Mouse (Mus musculus): ENCODE data around the gene Srgap2.
A peak's percentile ranks its signal among the peaks of the same experiment; 100 is the strongest.

Gene Srgap2

DNA sequence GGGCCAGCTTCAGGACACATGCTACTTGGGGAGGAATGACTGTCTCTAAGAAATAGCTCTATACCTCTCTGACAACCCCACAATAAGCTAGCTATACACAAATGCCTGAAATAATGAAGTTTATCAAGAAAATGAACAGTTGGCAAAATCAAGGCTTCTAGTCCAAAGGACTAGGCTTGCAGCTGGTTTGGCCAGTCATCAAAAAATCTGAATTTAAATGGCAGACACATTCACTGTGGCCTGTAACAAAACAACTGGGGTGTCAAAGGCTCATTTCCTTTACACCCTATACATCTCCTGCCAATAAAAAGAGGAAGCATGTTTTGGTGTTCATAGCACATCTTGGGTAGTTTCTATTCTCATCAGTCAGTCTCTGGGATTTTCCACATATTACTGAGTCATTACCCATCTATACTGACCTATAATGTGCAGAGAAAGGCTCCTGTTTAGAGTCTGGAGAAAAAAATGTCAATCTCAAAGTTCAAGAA lies 53.5 kb downstream of the Srgap2 start:
- DNase-seq (ENCODE audit: low spot score) = no peak

DNA sequence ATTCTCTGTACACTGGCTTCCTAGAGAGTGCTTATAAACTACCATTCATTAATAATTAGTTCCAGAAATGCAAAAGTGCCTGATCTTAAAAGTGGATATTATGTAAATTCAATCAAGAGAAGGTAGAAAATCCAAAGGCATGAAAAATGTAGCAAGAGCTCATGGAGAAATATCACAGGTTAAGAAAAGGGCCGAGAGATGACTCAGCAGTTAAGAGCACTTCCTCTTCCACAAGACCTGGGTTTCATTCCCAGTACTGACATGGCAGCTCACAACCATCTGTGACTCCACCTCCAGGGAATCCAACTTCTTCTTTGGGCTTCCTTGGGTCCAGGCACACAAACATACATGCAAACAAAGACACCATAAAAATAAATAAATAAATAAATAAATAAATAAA lies 56.6 kb downstream of the Srgap2 start:
- DNase-seq (ENCODE audit: low spot score) = no peak

DNA sequence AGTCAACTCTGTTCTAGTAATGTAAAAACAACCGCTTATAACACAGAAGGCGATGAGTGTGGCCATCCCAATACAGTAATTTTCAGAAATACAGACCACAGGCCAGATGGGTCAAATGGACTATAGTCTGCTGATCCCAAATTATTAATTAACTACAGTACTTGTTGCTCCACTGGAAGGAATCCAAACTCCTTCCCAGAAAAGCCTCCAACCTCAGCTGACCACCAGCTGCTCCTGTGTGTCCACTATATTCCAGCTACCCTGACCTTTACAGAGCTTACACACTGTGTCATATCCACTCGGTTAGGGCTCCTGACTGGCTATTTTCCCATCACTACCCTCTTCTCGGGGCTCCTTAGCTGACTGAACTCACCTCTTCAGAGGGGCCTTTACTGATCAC lies 61.3 kb downstream of the Srgap2 start:
- no peak for DNase-seq (ENCODE audit: low spot score)

DNA sequence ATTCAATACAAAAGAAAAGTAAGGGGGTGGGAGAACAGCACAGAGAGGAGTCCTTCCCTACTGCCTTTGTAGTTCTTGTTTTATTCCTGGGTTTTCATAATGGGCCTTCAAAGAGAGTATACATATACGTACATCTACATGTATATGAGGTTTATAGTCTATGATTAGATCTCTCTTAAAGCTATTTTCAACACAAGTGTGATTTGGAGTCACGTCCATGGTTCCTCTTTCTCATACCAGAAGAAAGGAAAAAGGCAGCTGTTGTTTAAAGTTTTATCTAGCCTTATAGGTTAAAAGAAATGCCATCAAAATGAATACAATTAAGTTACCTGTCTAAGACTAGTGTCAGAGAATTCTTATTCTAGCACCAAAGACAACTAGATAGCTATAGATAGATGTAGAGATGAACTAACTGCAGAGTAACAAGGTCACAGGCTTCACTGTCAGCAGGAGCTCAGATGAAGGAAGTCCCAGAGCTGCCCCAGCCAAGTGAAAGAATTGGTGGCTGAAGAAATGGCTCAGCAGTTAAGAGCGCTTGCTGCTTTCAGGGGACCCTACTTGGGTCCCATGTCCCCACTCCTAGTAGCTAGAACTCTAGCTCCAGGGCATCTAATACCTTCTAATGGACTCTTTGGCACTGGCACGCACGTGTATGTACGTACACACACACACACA lies 63.1 kb downstream of the Srgap2 start:
- DNase-seq (ENCODE audit: low spot score) = no peak

DNA sequence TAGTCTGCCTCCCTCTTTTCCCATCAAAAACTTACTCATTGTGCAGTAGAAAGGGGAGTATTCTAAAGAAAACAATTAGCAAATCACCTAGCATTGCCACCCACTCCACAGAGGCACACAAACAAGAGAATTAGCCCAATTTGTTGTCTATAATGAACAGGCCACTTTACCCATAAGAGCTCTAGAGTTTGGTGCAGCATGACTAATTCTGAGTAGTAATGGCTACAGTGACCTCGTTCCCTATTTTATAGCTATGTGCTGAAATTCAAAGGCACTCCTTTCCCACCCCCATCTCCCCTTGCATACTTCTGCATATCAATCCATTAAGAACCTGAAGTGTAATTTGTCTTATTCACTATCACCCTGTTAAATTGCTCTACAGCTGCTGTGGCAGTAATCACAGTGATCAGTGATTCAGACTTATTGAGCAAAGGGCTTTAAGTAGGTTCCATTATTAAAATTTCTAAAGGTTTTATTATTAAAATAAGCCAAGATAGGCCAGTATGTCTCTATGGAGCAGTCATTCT lies 64.5 kb downstream of the Srgap2 start:
- DNase-seq (ENCODE audit: low spot score) = no peak

DNA sequence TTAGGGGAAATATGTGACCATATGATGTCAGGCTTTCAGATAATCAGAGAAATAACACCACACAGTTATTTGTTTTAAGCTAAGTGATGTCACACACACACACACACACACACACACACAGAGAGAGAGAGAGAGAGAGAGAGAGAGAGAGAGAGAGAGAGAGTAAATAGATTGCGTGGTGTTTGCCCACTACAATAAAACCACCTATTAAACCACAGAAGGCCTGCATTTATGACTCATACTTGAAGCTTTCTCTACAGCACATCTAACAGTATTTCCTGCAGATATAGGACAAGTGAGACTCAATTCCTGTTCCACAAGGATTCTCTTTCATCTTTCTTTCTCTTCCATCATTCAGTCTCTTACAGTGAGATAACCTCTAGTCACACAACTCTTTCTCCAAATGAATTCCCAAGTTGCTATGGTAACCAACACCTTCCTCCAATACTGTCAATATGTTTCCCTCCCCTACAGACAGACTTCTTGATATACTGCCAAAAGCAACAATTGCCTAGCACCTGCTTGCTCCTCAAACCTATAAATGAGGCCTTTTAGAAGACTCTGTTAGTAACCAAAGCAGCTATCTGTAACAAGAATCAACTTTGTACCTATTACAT lies 66.1 kb downstream of the Srgap2 start:
- DNase-seq (ENCODE audit: low spot score) = no peak

DNA sequence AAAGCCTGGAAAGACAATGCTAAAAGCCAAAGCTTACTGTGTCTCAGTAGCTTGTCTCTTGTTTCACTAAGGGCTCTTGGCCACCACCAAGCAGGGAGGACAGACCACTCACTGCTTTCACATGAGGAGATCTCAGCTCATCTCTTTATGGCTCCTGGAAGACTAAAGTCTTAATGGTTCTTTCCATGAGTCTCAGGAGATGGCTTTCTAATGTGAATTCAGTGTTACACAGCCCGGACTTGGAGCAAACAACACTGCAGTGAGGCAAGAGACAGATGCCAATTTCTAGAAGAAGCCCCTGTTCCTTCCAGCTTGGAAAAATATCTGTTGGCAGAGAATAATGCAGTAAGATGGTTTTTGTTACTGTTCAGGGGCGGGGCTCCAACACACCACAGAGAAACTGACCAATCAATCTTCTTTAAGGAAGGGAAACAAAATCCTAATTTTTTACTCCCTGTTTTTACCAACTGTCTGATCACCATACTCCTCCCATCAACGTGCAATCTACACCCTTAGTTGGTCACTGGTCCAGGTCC lies 71.7 kb downstream of the Srgap2 start:
- no peak for DNase-seq (ENCODE audit: low spot score)

DNA sequence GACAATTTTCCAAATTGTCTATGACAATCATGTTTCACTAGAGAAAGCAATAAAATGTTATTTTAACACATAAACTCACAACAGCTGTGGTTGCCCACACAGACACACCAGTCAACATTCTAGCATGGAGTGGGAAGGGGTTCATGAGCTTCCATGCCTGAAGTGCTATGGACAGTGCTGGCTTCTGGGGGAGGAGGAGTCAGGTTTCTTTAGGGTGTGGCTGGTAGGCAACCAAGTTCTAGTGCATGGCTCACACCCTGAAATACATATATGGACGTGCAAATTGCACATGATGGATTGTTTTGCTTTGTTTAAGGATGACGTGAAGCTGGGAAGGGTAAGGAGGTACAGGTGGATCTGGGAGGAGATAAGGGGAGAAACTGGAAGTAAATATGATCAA lies 72.8 kb downstream of the Srgap2 start:
- no peak for DNase-seq (ENCODE audit: low spot score)

DNA sequence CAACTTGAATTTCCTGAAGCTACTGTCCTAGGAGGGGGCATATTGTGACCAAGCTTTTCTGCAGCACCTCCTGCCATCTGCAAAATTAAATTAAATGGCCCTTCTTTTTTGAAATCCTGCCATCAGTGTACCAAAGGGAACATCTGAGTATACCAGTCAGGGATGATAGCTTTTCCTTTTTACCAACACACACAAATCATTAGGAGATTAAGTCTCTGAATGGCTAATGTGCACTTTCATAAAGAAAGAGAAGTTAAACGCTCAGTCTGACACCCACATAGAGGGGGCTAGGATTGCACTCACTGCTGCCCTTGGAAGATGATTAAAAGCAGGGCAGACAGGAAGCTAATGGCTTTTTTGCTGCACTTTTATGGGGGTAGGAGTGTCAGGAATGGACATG lies 73.8 kb downstream of the Srgap2 start:
- DNase-seq (ENCODE audit: low spot score) = no peak

DNA sequence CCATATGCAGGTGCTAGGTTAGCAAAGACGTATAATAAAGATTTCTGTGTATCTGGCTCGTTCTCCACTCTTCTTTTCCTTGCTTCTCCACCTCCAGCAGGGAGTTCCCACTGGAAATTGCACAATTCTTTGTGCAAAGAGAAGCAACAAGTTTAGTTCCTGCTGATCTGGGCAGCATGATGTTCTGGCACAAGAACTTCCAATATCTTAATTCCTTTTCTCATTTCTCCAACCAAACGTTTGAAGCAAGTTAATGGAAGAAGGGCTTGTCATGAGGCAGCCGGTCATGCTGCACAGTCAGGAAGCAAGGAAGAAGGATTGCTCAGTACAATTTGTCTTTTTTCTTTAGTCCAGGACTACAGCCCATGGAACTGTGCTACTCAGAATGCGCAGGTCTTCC lies 78.8 kb downstream of the Srgap2 start:
- DNase-seq (ENCODE audit: low spot score) = no peak

DNA sequence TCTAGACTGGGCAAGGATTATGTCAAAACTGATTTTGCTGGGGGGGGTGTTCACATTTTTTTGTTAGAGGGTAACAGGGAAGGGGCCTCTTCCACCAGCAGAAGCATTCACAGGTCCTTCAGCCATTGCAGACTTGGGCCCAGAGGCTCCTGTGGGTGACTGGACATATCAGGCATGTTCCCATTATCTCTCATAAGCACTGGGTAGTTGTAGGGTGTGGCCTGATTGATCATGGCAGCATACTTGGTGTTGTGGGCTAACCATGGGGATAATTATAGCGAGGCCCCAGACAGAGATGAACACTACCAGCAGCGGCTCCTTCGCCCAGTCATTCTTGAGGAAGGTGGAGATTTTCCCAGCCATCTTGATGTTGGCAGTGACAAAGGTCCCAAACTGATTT lies 79.8 kb downstream of the Srgap2 start:
- DNase-seq (ENCODE audit: low spot score) = no peak

DNA sequence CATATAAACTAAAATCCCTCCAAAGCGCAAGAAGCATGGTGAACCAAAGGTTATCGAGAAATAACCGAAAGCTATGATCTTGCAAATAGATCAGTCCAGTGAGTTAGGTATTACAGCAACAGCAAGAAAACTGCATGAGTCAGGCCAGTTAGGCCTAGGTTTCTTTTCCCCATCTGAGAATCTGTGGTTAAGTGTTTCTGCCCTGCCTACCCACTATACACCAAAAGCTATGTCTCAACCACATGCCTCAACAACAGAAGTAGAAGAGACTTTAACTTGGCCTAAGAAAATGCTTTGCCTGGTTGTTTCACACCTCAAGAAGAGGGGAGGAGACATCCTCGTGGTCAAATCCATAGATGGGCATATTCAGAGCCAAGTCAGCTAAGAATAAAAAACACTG lies 80.6 kb downstream of the Srgap2 start:
- DNase-seq (ENCODE audit: low spot score) = no peak

DNA sequence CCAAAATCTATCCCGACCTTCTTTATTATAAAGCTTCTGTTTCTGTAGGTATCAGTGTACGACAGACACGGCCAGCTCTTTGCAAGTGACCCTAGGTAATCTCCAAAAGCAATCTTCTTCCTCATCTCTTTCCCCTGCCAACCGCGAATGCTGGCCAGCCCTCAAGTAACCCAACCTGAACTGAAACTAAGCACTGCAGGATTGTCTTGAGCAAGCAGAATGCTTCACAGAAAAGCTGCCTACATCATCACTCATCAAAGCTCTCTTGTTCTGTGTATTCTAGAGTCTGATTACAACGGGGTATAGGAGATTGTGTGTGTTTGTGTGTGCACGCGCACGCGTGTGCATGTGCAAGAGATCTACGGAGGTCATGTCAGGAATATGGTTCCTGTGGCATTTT lies 88.6 kb downstream of the Srgap2 start:
- no peak for DNase-seq (ENCODE audit: low spot score)

DNA sequence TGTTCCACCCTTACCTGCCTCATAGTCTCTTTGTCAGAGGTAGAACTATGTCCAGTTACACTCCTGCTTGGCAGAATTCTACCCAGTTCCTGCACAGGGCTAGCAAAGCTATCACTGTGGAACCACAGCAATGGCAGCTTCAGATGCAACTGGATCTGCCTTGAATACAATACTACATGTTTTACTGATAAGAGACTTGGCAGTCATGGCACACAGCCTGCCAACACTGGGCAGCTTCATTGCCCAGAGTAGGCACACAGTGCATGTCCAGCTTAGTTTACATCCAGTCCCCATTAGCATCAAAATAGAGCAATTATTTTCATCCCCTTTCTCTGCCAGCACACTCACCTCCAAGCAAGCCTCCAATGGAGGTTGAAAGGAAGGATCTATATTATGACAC lies 89.2 kb downstream of the Srgap2 start:
- DNase-seq (ENCODE audit: low spot score) = no peak

DNA sequence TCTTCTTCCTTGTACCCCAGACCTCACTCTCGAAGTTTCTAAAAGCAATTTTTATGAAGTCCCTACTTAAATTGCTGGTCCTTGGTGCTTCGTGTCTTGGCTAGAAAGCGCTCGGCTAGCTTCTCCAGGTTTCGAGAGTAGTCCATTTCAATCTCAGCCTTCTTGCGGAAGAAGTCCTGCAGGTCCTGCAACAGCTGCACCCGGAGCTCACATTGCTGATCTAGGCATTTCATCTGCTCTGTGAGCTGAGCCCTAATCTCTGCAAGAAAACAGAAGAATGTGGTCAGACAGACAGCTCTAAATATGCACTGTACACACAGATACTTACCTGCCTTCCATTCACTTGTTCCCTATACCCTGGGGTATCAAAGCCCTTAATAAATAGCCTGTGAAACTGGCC lies 90.5 kb downstream of the Srgap2 start:
- no peak for DNase-seq (ENCODE audit: low spot score)

DNA sequence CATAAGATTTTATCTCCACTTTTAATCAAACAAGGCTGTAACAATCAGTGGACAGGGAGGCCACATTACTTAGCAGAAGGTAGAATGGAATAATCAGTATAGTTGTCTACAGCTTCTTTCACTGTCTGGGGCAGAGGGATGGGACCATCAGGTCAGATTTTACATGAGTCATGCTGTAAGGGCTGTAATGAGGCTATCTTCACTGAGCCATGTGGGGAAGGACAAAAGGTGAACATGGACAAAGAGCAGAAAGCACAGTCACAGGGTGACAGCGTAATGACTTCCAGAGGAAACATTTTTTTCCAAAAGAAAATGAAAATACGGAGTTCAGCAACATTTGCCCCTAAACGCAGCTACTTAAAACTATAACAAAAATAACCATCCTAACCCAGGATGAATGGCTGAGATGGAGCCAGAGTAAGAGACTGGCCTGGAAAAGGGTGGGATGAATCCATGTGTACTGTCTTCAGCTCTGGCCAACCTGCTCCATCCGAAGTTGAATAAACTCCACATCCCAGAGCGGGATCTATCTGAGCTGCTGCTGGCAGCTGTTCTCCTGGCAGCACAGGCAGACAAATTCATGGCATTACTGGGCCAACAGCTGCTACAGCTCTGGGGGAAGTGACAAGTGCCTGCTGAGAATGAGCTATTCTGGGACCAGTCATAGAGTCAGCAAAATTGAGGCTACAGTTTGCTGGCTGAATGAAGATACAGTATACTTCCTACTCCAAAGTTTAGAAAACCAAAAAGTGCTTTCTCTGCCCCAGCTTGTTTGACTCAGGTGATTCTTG lies 95.5 kb downstream of the Srgap2 start:
- DNase-seq (ENCODE audit: low spot score) = peak; percentile 19

DNA sequence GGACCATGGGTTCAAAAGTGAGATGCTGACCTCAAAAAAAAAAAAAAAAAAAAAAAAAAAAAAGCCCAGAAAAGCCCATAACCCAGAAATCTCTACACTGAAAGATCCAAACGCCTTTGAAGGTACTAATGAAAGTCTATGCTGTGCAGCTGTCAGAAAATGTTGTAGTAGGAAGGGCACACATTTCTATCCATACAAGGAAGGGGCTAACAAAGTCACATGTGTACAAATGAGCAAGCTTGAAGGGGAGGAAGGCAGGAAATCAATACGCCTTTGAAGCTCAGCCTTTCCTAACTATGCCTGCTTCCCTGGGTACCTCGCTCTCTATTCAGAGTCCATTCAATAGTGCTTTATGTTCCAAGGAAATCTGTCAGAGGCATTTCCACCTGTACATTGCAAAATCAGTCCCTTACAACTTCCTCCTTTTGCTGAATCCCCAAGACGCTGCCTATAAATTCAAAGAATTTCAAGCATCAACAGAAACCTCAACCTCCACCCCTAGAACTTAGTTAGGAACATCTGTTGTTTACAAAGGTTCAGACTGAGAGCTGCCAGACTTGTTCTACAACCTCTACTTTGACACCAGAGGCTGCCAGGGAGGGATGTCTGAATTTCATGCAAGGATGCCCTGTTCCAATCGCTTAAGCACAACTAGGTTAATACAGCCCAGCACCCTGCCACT lies 99.9 kb downstream of the Srgap2 start:
- DNase-seq (ENCODE audit: low spot score) = no peak

DNA sequence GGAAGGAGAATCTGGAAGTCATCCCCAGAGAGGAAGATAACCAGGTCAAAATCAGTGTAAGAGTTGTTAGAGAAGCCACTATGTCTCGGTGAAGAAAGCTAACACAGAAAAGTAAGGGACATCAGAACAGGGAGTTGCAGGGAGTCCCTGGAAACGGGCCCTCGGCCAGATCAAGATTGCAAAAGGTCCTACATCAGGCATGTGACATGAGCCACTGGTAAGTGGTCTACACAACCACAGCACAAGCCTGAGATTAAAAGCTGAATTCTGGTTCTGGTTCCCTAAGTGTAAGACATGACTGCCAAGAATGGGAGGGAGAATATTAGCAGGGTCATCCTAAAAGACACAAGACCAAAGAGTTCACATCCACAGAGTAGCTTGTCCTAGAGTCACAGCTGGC lies 104.1 kb downstream of the Srgap2 start:
- DNase-seq (ENCODE audit: low spot score) = no peak

DNA sequence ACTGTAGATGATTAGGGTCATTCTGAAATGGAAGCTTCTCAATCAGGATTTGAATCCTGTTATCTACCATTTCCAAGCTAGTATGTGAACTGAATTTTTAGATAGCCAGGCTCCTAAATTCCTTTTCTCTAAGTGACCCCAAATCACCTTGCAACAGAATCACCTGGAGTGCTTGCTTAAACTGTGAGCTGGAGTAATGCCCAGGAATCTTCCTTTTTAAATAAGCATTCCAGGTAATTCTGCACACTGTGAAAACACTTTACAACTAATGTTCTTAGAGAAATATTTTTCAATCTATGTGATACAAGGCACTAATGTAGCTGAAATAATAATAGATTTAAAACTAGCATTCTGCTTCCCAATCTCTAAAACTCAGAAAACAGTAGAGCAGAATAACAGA lies 106.0 kb downstream of the Srgap2 start:
- no peak for DNase-seq (ENCODE audit: low spot score)

DNA sequence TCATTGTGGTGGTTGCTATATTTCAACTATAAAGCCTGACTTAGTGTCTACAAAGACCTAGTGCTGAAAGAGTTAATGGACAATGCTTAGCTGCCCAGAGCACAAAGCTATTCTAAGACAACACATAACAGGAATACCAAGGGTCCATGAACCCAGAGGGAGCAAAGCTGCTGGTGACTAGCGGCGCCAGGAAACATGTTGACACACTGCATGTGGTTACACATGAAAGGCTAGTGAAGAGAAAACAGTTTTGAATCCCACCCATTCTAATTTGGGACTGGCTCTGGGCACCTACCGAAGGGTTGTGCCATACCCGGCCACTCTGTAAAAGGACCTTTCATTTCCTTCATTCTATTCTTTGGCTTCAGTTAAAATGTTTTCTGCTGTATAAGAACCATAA lies 106.5 kb downstream of the Srgap2 start:
- DNase-seq (ENCODE audit: low spot score) = no peak

DNA sequence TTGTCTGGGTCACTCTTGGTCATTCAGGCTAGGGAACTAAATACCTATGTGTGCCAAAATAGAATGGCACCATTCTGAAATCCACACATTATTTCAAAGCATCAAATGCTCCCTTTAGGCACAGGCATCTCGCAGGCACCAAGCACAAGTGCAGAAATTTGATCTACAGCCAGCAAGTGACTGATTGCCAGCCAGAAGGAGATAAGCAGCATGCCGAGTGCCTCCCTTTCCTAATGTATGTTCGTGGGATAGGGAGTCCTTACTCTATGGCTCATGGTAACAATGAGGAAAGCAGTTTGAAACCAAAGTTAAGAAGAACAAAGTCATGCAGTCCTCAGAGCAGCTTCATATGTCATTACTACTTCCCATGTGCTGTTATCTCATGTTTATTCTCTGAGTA lies 107.8 kb downstream of the Srgap2 start:
- no peak for DNase-seq (ENCODE audit: low spot score)
